Mouse (Mus musculus): ENCODE data around the gene Gm49673. TPM values are rescaled to one million over a fixed set of nuclear protein-coding genes. Genes with fewer than 3 reads are reported as not detected.
"Not testable (repeated sequence)": the region's sequence is repeated elsewhere in the genome, so short reads cannot be mapped to it uniquely, and the experiment has no call there.

Gene Gm49673
- total RNA-seq (2021) = under 1 TPM in 1 of 2 experiments, not detected in 1; 0.24 TPM
- long read RNA-seq, experiment 1, partial matches to known transcripts = 0 of 2 reads
- long read RNA-seq, experiment 1, other reads (novel, unspliced or antisense) = 2 of 2 reads
- long read RNA-seq, experiment 2, partial matches to known transcripts = 7 of 7 reads
- long read RNA-seq, experiment 2, other reads (novel, unspliced or antisense) = 0 of 7 reads

DNA sequence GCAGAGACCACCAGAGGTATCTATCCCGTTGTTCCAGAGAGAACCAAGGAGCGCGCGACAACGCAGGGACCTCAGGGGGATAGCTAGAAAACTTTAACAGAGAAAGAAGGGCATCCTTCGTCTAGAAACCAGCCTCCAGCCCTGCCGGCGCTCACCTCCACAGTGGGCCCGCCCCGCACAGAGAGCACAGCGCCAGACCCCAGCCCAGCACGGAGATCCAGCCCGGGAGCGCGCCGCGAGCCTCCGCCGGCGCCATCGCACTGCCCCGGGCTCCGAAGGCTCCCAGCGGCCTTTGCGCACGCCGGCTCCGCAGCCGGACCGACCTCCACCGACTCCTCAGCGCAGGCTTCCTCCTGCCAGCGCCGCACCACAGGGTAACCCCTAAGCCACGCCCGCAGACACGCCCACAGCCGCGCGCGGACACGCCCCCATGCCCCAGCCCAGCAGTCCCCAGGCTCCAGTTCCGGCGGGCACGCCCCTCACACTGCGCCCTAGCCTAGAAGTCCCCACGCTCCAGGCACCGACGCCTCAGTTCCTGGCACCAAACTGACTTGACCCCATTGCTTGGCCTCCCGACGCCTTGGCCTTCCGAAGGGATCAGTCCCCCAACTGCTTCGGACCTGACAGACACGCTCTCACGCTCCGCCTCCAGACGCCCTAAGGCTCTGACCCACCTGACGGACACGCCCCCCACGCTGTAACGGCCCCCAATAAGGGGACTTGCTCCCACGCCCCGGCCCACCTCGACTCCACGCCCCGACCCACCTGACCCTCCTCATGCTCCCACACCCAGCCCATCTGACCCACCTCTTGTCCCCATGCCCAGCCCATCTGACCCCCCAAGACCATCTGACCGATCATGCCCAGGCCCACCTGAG lies at the start of gene Gm49673, which contains the start of gene Rnaset2a:
Gm49673 (minus strand) TSS at position 350 of the 878 bp plus-strand sequence.
Rnaset2a (minus strand) TSS at position 659 of the 878 bp plus-strand sequence.
- DNase-seq (ENCODE audit: low spot score in 2 of 2) = not testable (repeated sequence)

DNA sequence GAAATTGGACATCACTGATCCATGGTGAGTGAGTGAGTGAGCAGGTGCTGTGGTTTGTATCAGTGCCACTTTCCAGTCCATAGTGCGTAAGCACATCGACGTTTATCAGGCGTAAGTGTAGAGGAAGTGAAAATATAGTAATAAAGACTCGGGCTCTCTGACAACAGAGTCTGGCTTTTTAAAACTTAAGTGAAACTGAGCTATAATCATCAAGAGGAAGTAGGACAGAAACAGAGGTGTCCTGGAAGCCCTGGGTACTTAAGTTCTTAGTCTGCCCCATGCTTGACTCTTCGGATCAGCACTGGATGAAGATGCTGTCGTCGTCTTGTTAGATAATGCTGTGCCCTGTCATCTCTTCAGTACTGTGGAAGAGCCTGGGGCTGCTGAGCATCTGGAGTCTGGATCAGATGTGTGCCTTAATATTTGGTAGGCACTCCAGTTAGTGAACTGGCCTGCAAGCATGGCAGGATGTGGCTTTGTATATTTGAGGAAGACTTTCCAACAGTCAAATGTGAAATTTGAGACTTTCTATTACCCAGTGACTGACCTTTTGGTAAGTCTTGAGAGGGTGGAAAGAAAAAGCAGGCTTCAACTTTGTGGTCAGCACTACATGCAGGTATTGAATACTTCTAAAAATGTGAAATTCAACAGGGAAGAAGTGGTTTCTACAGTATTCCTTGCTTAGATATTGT lies 48.2 kb upstream of the Gm49673 start:
- DNase-seq (ENCODE audit: low spot score in 2 of 2) = no peak

DNA sequence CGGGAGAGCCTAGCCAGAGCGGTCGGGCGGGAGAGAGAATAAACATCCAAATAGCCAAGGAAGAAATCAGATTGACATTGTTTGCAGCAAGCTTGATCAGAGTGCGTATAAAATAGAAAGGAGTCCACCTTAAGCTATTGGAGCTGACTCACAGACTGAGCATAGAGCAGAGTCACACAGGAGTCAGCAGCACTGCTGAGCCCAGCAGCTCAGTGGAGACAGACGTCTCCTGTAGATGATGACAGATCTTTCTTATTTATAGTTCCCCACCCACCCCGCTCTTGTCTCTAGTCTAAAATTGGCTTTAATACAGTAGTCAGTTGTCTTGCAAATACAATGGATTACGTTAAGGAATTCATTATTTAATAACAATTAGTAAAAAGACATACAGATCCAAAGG lies 46.1 kb upstream of the Gm49673 start:
- no peak for DNase-seq (ENCODE audit: low spot score in 2 of 2)

DNA sequence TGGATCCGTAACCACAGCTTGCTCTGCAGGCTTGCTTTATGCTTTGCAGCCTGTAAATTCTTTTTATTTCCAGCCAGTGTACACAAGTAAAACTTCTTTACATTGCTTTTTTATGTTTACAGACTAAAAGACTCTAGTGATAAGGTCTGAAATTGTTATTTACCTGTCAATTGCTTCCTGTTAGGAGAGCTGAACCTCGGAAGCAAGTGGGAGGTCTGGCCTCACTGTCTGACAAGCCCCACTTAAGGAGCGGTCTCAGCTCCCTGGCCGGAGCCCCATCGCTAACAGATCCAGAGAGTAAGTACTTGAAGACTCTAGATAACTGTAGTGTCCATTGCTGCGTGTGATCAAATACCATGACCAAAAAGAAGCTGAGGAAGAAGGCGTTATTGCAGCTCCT lies 36.6 kb upstream of the Gm49673 start:
- DNase-seq (ENCODE audit: low spot score in 2 of 2) = no peak

DNA sequence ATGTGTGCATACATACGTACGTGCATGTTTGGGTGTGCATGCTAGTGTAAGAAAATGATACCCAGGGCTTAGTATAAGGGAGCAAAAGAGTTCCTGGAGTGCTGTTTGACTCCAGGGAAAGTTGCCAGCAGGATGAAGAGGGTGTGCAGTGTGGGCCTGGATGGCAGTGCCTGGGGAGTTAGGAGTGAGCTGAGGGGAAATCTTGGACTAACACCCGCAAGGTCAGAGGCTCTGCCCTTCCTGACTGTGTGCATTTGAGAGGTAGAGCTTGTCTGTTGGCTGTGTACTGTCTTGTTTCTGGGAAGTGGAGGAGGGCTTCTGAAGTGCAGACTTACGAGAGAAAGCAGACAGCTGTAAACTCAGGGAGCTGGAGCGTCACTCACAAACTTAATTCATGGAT lies 36.2 kb upstream of the Gm49673 start:
- DNase-seq (ENCODE audit: low spot score in 2 of 2) = no peak

DNA sequence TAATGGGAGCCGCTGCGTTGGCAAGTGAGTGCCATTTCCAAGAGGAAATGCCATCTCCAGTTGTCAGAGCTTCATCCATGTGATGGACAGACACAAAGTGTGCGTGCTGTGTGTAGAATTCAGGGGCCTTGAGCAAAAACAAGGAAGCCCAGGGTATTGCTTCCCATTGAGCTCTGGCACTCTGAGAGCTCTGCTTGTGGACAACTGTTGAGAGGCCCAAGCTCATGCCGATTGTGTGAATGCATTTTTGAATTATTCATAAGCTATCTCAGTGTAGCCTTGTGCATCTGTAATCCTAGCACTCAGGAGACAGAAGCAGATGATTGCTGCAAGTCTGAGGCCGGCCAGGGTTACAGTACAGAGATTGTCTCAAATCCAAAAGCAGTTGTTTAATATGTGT lies 29.5 kb upstream of the Gm49673 start:
- peak in 1 of 2 experiments; percentile 6 for DNase-seq (ENCODE audit: low spot score in 2 of 2)

DNA sequence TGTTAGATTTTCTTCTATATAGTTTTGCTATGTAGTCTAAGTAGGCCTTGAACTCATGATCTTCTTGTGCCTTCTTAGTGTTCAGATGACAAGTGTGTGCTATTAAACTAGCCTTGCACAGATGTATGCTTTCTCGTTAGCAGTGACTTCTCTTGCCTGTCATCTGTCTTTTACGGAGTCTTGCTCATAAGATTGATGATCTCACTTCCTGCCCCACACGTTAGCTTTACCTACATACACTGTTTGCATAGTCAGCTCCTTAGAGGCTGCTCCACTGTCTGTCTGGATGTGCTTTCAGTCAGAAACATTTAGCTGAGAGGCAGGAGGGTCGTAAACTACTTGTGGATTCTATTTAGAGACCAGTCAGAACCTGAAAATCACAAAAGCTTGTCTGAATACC lies 23.5 kb upstream of the Gm49673 start:
- no peak for DNase-seq (ENCODE audit: low spot score in 2 of 2)

DNA sequence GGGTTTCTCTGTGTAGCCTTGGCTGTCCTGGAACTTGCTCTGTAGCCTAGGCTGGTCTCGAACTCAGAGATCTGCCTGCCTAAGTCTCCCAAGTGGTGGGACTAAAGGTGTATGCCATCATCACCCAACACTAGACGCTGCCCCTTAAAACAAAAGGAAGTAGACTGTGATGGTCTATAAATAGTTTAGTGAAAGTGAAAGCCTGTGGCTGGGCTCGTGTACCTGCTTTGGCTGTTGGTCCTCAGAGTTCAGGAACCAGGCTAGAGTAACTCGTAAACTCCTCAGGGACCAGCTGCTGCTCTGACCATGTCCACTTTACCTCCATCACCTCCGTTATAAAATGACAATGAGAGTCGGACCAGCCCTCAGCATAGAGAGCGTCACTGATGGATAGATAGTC lies 22.7 kb upstream of the Gm49673 start:
- no peak for DNase-seq (ENCODE audit: low spot score in 2 of 2)

DNA sequence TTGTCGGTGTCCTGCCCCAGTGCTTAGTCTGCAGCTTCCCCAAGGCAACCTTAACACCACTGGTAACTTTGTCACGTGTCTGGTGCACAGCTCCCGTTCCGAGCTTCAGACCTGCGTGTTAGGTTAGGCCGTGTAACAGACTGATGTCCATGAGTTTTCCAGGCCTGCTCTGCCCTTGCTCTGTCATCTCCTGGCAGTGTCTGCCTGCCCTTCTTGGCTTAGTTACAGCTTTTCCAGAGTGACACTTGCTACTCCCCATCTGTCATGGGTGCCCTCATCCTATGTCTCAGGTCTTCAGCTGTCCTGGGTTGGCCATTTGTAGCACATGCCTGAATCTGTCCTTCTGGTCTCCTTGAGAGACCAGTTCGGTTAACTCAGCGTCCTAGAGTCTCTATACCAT lies 19.8 kb upstream of the Gm49673 start:
- not testable (repeated sequence) for DNase-seq (ENCODE audit: low spot score in 2 of 2)

DNA sequence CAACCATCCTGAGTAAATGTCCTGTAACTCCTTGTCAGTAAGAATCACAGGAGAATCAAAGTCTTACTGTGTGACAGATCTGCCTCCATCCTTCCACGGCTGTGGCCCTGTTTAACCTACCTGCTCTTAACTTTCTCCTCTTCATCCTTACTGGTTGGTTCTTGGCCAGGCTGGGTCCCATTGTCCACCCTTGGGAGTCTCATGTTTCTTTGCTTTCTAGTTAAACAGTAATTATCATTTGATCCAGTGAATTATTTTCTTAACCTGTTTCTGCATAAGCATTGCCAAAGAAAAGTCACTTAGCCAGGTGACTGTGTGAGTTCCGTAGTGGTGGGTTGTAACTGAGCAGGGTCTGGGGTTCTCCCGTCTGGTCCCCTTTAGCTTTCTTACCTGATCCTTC lies 18.9 kb upstream of the Gm49673 start:
- not testable (repeated sequence) for DNase-seq (ENCODE audit: low spot score in 2 of 2)

DNA sequence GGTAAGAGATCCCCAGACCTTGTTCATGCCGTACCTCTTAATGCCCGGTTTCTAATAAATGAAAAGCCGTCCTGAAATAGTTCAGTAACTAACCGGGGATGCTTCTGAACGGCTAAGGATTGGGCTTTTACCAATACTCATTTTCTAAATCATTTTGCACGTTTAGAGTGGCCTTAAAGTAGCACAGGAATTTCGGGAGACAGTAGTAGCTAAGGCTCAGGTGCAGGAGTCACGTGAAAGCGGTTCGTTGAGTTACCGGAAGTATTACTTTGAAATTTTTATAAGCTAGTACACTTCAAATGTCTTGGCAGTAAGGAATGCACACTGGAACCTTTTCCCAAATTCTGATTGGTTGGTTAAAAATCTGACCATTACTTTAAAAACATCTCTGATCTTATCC lies 18.4 kb upstream of the Gm49673 start:
- not testable (repeated sequence) for DNase-seq (ENCODE audit: low spot score in 2 of 2)

DNA sequence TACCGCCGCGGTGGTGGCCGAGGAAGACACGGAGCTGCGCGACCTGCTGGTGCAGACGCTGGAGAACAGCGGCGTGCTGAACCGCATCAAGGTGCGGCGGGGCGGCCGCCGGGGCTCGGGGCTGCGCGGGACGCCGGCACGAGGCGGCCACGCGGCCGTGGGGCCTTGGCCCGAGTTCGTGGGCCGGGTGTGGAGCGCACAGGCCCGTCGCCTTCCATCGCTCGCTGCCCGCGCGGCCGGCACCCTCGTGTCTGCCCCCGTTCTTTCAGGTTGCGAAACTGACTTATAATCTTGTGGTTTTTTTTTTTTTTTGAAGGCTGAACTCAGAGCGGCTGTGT lies 18.0 kb upstream of the Gm49673 start:
- DNase-seq (ENCODE audit: low spot score in 2 of 2) = peak; percentile 27 to 53

DNA sequence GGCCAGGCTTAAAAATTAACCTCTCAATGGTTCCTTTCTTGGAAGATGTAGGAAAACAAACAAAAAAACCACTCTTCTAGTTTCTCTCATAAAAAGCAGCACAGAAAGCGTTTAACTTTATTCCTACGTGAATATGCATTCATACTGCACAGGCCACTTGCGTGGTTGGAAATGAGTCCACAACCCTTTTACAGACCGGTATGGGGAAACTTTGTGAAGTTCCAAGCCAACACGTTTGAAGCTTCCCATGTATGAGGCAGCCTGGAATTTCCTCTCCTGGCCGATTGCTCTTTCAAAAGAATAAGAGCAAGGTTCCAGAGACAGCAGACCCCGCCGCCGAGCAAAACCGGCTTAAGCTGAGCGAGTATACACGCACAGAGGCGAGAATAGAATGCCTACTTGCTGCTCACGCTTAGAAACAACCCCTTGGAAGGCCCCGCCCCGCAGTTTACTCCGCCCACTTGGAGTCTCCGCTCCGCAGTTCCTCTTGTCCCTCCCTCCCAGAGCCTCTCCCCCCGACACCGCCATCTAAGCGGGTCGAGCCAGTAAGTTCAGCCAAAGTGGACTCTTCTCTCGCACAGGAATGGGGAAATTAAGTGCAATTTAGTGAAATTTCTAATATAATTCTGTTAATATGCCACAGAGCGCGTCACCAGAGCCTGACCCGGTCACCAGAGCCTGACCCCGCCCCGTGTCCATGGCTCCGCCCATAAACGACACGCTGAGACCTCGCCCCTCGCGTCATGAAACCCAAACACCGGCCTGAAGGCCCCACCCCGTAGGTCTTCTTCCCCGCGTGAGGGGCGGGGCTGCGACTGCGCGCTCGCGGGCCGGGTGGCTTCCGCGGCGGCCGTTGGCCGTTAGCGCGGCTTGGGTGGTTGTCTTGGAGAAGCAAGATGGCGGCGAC lies 17.4 kb upstream of the Gm49673 start, which contains the start of gene Fgfr1op:
Fgfr1op (plus strand) TSS at position 801 of the 907 bp plus-strand sequence.
- peak; percentile 72 to 91 for DNase-seq (ENCODE audit: low spot score in 2 of 2)

DNA sequence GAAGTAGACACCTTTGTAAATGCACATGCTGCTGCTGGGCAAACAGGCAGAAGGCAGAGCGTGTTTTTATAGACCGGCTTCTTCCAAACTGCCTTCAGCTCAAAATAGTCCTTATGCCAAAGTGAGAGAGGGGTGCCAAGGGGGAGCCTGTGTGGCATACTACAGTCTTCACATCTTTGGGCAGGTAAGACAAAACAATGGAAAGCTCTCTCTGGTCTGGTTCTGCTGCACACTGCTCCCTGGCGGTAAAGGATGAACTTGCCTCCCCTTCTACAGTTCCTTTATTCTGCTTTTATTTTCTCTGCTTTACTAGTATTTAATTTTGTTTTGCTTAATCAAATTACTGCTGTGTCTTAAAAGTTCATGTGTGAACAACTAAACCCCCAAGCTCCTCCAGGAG lies 13.4 kb upstream of the Gm49673 start:
- DNase-seq (ENCODE audit: low spot score in 2 of 2) = peak; percentile 9 to 41

DNA sequence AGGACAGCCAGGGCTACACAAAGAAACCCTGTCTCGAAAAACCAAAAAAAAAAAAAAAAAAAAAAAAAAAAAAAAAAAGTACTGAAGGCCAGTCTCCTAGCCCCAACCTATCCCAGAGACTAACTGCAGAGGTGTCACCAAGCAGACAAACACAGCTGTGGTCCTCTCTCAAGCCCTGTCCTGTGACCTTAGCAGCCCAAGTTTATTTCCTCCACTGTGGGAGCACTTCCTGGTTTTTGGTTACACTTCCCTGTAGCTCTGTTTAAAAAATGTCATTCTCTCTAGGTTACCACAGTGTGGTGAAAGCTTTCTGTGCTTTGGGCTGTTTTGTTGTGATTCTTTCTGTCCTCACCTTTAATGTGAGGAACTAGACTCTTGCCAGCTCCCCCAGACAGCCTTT lies 11.0 kb upstream of the Gm49673 start:
- not testable (repeated sequence) for DNase-seq (ENCODE audit: low spot score in 2 of 2)

DNA sequence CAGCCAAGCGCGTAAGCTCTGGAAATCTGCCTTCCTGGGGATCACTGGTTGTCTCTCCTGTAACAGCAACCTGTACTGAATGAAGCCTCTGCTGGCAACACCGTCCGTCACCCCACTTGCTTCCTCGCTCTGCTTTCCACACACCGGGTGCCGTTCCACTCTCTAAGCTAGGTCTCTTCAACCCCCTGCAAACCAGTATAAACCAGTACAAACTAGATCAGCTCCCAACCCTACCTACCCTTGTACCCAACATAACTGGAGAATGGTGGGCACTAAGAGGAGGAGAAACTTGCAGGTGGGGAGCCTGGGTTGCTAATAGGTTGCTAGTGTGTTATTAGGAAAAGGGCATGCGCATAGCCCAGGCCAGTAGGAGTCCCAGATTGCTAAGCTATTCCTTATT lies 8.4 kb upstream of the Gm49673 start:
- DNase-seq (ENCODE audit: low spot score in 2 of 2) = not testable (repeated sequence)

DNA sequence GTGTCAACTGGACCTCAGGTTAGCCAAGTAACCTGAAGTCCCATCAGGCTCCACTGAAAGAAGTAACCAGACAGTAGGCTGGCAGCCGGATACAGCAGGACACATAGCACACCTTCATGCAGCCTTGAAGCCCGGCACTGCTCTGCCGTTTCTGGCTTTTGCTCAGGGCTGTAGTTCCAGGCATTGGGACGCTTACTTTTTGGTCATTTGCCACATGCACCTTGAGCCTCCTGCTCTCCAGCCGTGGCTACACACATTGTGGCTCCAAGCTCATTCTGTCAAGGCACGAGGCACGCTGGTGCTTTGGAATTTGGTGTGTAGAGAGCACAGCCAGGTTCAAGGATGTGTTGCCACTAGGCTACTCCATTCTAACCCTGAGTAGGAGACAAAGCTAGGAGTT lies 7.4 kb upstream of the Gm49673 start:
- not testable (repeated sequence) for DNase-seq (ENCODE audit: low spot score in 2 of 2)

DNA sequence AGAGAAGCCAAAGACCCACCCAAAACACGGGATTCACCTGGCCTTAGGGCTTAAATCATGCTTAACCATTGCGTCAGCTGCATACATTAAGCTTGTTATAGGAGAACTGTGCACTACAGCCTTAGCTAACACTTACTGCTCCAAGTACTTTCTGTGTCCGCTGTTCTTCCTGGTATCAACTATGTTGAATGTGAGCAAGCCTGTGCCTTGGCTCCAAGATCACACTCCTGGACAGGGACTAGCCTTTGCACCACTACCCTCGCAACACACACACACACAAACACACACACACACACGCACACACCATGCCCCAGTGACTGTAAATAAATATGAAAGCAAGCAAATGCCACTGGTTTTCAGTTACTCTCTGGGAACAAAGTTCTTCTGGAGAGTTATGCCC lies 657 bp downstream of the Gm49673 start:
- DNase-seq (ENCODE audit: low spot score in 2 of 2) = not testable (repeated sequence)

DNA sequence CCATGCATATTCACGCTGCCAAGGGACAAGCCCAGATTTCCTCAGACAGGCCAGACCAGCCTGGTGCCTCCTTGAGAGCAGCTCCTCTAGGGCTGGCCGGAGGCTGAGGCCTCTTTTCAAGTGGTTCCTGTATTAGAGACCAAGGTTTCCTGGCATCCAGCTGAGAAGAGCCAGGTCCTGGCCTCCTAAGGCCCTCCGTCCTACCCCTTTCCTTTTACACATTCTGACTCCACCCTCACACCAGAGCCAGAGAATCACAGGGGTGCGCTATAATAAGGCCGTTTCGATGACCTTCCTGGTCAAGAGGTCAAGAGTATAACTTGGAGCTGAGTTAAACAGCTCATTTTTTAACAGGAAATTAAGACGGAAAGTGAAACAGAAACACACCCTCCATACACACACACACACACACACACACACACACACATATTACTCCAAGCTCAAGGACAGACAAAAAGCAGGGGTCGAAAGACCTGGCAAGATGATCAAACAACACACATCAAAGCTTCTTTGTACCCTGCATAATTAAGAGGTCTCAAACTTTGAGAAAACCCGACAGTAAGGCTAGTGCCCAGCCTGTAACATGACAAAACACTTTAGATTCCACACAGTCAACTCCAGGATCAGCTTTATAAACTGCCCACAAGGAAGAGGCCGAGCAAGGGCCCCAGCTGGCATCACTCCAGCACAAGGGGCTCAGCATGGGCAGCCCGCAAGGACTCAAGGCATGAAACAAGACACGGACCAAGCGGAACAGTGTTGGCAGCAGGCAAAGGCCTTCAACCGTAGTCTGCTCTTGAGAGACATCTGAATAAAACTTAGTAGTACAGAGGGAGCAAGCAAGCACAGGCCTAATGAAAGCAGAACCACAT lies 3.5 kb downstream of the Gm49673 start:
- not testable (repeated sequence) for DNase-seq (ENCODE audit: low spot score in 2 of 2)

DNA sequence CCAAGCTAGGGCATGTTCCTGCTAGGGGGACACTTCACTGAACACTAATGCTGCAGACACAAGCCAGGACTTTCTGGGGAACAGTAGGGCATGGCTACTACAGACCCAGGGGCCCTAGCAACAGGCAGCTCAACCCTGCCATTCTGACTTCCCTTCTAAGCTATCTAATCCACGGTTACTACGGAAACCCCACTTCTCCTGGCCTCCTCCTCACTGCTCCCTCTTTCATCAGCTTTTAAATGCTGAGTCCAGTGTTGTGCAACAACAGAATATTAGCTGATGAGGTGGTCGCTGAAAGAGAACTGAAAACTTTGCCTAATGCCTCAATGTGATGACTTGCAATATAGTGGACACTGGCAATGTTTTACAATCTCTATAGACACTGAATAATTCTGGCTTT lies 7.4 kb downstream of the Gm49673 start:
- DNase-seq (ENCODE audit: low spot score in 2 of 2) = not testable (repeated sequence)

Measured in layer of hippocampus, postnatal 14 days (tissue).